Mouse (Mus musculus): Measurements from ENCODE around the gene Nfx1.

- no peak for TF ChIP-seq EP300 (IDR thresholded peaks at IDR 0.05; ENCODE audit: insufficient read depth, low read depth, low read length)
- no peak for TF ChIP-seq CTCF (IDR thresholded peaks at IDR 0.05; ENCODE audit: low read depth, low read length)
- TF ChIP-seq POLR2A (IDR thresholded peaks at IDR 0.05; ENCODE audit: insufficient read depth, low read length): no peak
Measured at GRCm38 (mm10) chr4:40979430-40979829, 8.7 kb downstream of the Nfx1 start.

All from ES-Bruce4 (cell line).